Mouse (Mus musculus) urinary bladder, postnatal 10 days (tissue): Measurements from ENCODE around the gene 1700016K19Rik.

Experiments
- DNase-seq: peaks from one replicate; pipeline ENCODE4 v3.0.0; 2022; ENCODE audit warnings: low spot score

Gene 1700016K19Rik

GRCm38 (mm10) chr11:76035182-76035581 is 35.5 kb downstream of the 1700016K19Rik start:
- no peak for DNase-seq

DNA sequence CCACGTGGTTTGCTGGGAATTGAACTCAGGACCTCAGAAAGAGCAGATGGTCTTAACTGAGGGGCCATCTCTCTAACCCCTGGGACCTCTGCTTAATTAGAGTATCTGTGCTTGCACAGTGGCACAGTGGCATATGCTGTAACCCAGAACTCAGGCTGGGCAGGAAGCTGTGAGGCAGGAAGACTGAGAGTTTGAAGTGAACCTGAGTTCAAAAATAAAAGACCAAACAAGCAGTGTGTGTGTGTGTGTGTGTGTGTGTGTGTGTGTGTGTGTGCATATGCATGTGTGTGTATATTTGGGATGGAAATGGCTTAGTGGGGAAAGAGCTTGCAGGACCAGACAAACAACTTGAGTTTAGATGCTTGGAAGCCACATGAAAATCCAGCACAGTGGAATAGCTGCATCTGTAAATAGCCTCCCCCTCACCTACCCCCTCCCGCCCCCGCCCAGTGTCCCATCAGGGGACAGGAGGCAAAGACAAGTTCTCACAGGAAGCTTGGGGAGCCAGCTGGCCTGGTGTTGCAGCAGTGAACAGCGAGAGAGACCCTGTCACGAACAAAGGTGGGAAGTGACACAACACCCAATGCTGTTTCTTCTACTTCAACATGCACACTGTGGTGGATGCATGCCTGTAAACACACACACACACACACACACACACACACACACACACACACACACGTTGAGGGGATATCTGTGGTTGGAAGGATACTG is 38.0 kb downstream of the 1700016K19Rik start:
- DNase-seq, result no peak

GRCm38 (mm10) chr11:76039271-76040053 is 39.8 kb downstream of the 1700016K19Rik start:
- no peak for DNase-seq

DNA sequence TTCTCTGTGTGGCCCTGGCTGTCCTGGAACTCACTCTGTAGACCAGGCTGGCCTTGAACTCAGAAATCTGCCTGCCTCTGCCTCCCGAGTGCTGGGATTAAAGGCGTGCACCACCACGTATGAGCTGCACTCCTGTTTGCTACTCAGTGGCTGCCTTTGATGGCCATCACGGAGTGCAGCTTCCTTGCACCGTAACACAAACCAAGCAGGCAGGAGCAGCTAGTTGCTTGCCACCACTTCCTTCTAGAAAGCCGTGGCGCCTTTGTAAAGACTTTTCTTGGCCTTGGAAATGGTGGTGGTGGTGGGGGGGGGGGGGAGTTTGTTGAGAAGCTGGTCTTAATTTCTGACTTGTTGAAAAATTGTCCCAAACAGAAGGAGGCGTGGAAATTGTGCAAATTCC is 40.4 kb downstream of the 1700016K19Rik start:
- no peak for DNase-seq

GRCm38 (mm10) chr11:76040761-76041376 is 41.2 kb downstream of the 1700016K19Rik start:
- DNase-seq, result no peak

DNA sequence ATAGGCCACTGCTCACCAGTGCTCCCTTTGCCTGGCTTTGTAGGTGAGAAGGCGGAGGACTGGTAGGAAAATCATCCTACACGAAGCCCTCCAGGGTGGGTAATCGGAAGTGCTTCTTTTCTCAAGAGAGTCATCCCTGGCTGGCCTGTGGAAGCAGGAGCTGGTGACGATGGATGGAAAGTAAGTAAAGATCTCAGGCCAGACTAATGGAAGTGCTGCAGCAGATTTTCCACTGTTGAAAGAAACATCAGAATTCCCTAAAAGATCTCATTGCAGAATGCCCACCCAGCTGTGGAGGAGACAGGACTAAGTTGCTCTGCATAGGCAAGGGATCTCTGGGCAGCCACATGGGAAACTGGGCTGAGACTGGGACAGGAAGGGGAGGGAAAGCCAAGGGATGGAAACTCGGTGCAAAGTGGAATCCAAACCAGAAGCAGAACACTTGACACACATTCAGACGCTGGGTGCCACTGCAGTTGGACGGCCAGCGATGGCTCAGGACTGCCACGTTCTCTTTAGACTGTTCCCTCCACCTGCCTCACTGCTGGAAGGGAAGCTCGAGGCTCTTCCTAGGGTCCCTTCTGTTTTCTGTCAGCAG is 42.4 kb downstream of the 1700016K19Rik start:
- no peak for DNase-seq

- DNase-seq, result no peak
Observed at GRCm38 (mm10) chr11:76042882-76043281, 43.2 kb downstream of the 1700016K19Rik start.

GRCm38 (mm10) chr11:76044468-76044867 is 44.8 kb downstream of the 1700016K19Rik start:
- no peak for DNase-seq

GRCm38 (mm10) chr11:76045367-76045766 is 45.7 kb downstream of the 1700016K19Rik start:
- DNase-seq, result no peak

DNA sequence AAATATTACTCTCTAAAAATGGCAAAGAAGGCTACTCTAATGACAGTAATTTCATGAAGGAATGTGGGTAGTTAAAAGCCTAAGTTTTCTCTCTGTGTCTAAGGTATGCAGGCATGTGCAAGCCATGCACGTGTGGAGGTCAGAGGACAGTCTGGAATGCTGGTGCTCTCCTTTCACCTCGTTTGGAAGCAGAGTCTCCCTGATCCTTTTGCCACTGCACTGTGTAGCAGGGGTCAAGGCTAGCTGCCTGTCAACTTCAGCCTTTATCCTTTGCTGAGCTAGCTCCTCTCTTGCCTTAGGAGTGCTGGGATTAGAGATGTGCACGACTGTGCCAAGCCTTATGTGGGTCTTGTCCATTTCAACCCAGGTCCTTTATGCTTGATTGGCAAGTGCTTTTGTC is 50.8 kb downstream of the 1700016K19Rik start:
- no peak for DNase-seq

- DNase-seq, result no peak
Observed at GRCm38 (mm10) chr11:76050967-76051512, 51.3 kb downstream of the 1700016K19Rik start.

- no peak for DNase-seq
Observed at GRCm38 (mm10) chr11:76052496-76052895, 52.8 kb downstream of the 1700016K19Rik start.
